Mouse (Mus musculus) C2C12 (cell line): ENCODE data around the gene Lif. TPM values are rescaled to one million over a fixed set of nuclear protein-coding genes. Genes with fewer than 3 reads are reported as not detected.

Experiments used
- H3K27me3 ChIP-seq: one replicate; pipeline ENCODE4 v1.6.1; 2011; ENCODE audit not compliant: control insufficient read depth, insufficient read depth, insufficient read length
- H3K36me3 ChIP-seq: one replicate; pipeline ENCODE4 v1.6.1; 2011; ENCODE audit not compliant: control insufficient read depth, insufficient read depth
- H3K4me3 ChIP-seq: one replicate; pipeline ENCODE4 v1.5.1; 2011; ENCODE audit warnings: mild to moderate bottlenecking, control low read depth; ENCODE audit not compliant: poor library complexity, insufficient read depth, severe bottlenecking
- H3K79me2 ChIP-seq: one replicate; pipeline ENCODE4 v1.6.1; 2011; ENCODE audit not compliant: control insufficient read depth, insufficient read depth
- H3K79me3 ChIP-seq: one replicate; pipeline ENCODE4 v1.6.1; 2011; ENCODE audit warnings: low read depth, control low read depth
- H3ac ChIP-seq: one replicate; pipeline ENCODE3; 2011; ENCODE audit warnings: low read depth; ENCODE audit not compliant: control insufficient read depth, insufficient read length
- CEBPB ChIP-seq: IDR thresholded peaks from one replicate; pipeline ENCODE4 v1.6.1; 2011; ENCODE audit warnings: low read depth, mild to moderate bottlenecking, control low read depth, moderate library complexity
- CTCF ChIP-seq: IDR thresholded peaks from one replicate; pipeline ENCODE4 v1.5.1; 2011; ENCODE audit not compliant: control insufficient read depth, insufficient read depth, insufficient read length
- FOSL1 ChIP-seq: IDR thresholded peaks from one replicate; pipeline ENCODE4 v1.8.0; 2011; ENCODE audit warnings: mild to moderate bottlenecking, low read length; ENCODE audit not compliant: poor library complexity, insufficient read depth, severe bottlenecking
- MAX ChIP-seq: IDR thresholded peaks from one replicate; pipeline ENCODE4 v1.6.1; 2011; ENCODE audit warnings: mild to moderate bottlenecking, control low read depth
- MYOD1 ChIP-seq: IDR thresholded peaks from one replicate; pipeline ENCODE4 v1.6.1; 2011; ENCODE audit warnings: low read depth; ENCODE audit not compliant: control insufficient read depth, insufficient read length
- MYOG ChIP-seq: IDR thresholded peaks from one replicate; pipeline ENCODE4 v1.6.1; 2011; ENCODE audit not compliant: control insufficient read depth, insufficient read length; ENCODE audit errors: extremely low read depth
- USF1 ChIP-seq: IDR thresholded peaks from one replicate; pipeline ENCODE4 v1.6.1; 2011; ENCODE audit warnings: low read depth, mild to moderate bottlenecking, control low read depth, moderate library complexity
- polyA plus RNA-seq: library from polyadenylated mRNA; unstranded; fragments of >200 nt; fragmentation: generic; extraction: Trizol; gene quantifications from one replicate; pipeline ENCODE4 v1.2.1, GENCODE M21; 2012; ENCODE audit warnings: missing spikeins

The Lif gene
- polyA plus RNA-seq, 1 experiment, result 1.0 TPM

DNA sequence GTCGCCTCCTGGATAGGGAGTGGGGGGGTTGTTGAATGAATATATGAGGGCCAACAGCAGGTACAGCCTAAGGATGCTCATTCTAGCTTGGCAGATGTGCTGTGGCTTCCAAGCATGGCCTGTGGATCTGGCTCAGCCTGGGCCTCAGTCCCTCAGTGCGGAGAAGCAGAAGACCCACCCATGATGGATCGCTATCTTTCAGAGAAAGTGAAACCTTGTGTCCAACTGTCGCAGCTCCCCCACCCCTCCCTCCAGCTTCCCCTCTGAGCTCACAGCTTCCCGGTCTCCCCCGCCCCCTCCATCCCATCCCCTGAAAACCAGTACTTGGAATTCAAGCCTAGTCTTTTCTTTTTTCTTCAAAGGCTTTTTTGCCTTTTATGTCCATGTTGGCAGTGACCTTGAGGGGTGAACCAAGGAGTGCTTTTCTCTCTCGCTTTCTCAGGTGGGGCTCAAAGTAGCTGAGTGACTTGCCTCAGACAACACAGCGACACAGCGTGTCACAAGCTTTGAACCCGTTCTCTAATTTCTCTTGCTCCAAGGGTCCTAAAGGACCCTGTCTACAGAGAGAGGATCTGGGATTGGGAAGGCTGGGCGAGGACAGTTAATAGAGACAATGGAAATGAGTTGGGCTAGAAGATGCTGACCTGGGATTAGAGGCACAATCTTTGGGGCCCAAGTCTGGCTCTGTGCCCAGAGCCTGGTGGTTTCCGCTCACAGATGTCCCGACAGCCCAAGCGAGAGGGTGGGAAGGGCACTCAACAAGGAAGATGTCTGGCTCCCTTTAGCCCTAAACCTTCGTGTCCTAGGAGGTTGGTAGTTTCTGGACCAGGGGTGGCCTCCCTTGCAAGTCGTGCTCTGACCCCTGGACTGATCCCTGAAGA, 21.5 kb upstream of the Lif start, which contains the start of gene Osm:
TSS of gene Osm (plus strand) at position 756 of the 881 bp plus-strand sequence.
- H3K27me3 ChIP-seq, result no peaks in the 10 kb centered on the region
- no peak within 1 kb of the TSS for H3K4me3 ChIP-seq
- no peak within 1 kb of the TSS for H3ac ChIP-seq
- no peaks in the 10 kb centered on the region for H3K79me2 ChIP-seq
- no peaks in the 10 kb centered on the region for H3K36me3 ChIP-seq
- no peak for TF ChIP-seq FOSL1
- no peak for TF ChIP-seq USF1
- TF ChIP-seq CEBPB, result no peak
- TF ChIP-seq MYOD1, result no peak
- no peak for TF ChIP-seq MAX
- no peak for TF ChIP-seq MYOG
- TF ChIP-seq CTCF, result no peak
- H3K79me3 ChIP-seq, result no peaks in the 10 kb centered on the region

- H3K79me3 ChIP-seq, result no peaks in the 10 kb centered on the region
- no peaks in the 10 kb centered on the region for H3K27me3 ChIP-seq
- no peaks in the 10 kb centered on the region for H3K79me2 ChIP-seq
- H3K4me3 ChIP-seq, result no peak overlapping the region
- no peaks in the 10 kb centered on the region for H3K36me3 ChIP-seq
- TF ChIP-seq FOSL1 (no peak), MYOD1 (no peak), USF1 (no peak), MAX (no peak), CEBPB (no peak), CTCF (no peak), MYOG (no peak)
- no peak overlapping the region for H3ac ChIP-seq
Measured at GRCm38 (mm10) chr11:4236546-4237067, 20.8 kb upstream of the Lif start.

GRCm38 (mm10) chr11:4237389-4237912, 19.9 kb upstream of the Lif start:
- Histone ChIP-seq H3ac (no peak overlapping the region), H3K79me2 (no peaks in the 10 kb centered on the region), H3K27me3 (no peaks in the 10 kb centered on the region), H3K79me3 (no peaks in the 10 kb centered on the region), H3K4me3 (no peak overlapping the region), H3K36me3 (no peaks in the 10 kb centered on the region)
- TF ChIP-seq MAX (no peak), USF1 (no peak), CTCF (no peak), CEBPB (no peak), FOSL1 (no peak), MYOD1 (no peak), MYOG (no peak)

DNA sequence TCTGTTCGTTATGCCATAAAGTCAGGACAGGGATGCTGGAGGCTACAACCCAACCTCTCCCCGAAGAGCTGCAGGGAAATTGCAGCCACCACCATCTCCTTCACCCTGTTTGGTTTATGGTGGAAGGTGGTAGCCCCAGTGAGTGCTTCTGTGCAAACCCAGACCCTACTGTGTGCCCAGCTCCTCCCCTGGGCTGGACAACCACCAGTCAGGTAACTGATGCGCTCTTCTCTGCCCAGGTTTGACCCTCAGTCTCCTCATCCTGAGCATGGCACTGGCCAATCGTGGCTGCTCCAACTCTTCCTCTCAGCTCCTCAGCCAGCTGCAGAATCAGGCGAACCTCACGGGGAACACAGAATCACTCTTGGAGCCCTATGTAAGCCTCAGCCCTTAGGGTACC, 19.2 kb upstream of the Lif start:
- H3K79me2 ChIP-seq, result no peaks in the 10 kb centered on the region
- no peak overlapping the region for H3K4me3 ChIP-seq
- no peaks in the 10 kb centered on the region for H3K36me3 ChIP-seq
- no peak overlapping the region for H3ac ChIP-seq
- no peaks in the 10 kb centered on the region for H3K27me3 ChIP-seq
- no peak for TF ChIP-seq FOSL1
- TF ChIP-seq USF1, result no peak
- no peak for TF ChIP-seq CEBPB
- TF ChIP-seq CTCF, result no peak
- H3K79me3 ChIP-seq, result no peaks in the 10 kb centered on the region

GRCm38 (mm10) chr11:4239691-4240090, 17.7 kb upstream of the Lif start:
- no peaks in the 10 kb centered on the region for H3K79me2 ChIP-seq
- TF ChIP-seq MAX, result no peak
- TF ChIP-seq FOSL1, result no peak
- no peak for TF ChIP-seq CTCF
- no peak for TF ChIP-seq MYOG
- no peak for TF ChIP-seq MYOD1
- no peak for TF ChIP-seq USF1
- no peak for TF ChIP-seq CEBPB
- H3K4me3 ChIP-seq, result no peak overlapping the region
- no peak overlapping the region for H3ac ChIP-seq
- H3K27me3 ChIP-seq, result no peaks in the 10 kb centered on the region
- H3K36me3 ChIP-seq, result no peaks in the 10 kb centered on the region
- no peaks in the 10 kb centered on the region for H3K79me3 ChIP-seq

- H3K36me3 ChIP-seq, result no peaks in the 10 kb centered on the region
Measured at GRCm38 (mm10) chr11:4240151-4240550, 17.2 kb upstream of the Lif start.

More at GRCm38 (mm10) chr11:4240151-4240550, 17.2 kb upstream of the Lif start:
- H3K27me3 ChIP-seq, result no peaks in the 10 kb centered on the region
- H3K79me3 ChIP-seq, result no peaks in the 10 kb centered on the region
- no peak overlapping the region for H3K4me3 ChIP-seq
- TF ChIP-seq USF1, result no peak
- TF ChIP-seq CTCF, result no peak
- TF ChIP-seq CEBPB, result no peak
- no peak for TF ChIP-seq MAX
- TF ChIP-seq MYOD1, result no peak
- TF ChIP-seq FOSL1, result no peak
- no peak for TF ChIP-seq MYOG
- H3K79me2 ChIP-seq, result no peaks in the 10 kb centered on the region
- no peak overlapping the region for H3ac ChIP-seq
